Mouse (Mus musculus) neural tube, embryonic 11.5 days (tissue): ENCODE measurements around the gene Styx. TPM values are rescaled to one million over a fixed set of nuclear protein-coding genes. Genes with fewer than 3 reads are reported as not detected.
"Not testable (repeated sequence)": the region's sequence is repeated elsewhere in the genome, so short reads cannot be mapped to it uniquely, and the experiment has no call there.

Source experiments
- ATAC-seq: fragments of 200-750 bp; cut with Nextera tagmentation; 2 replicates; pipeline ENCODE4 v1.8.0; 2017; ENCODE audit warnings: moderate number of reproducible peaks, mild to moderate bottlenecking, moderate TSS enrichment, moderate library complexity; ENCODE audit not compliant: insufficient read depth, low FRiP score, low TSS enrichment
- DNase-seq: peaks from one replicate; pipeline ENCODE4 v3.0.0-alpha.2; 2015; ENCODE audit warnings: low spot score
- H3K27ac ChIP-seq: fragments of 300-500 bp; sonication (generic); 2 replicates; pipeline ENCODE4 v1.5.1; 2014; ENCODE audit warnings: low read depth, mild to moderate bottlenecking, low read length
- H3K27me3 ChIP-seq: fragments of 300-500 bp; sonication (generic); 2 replicates; pipeline ENCODE4 v1.6.1; 2014; ENCODE audit warnings: mild to moderate bottlenecking, low read length, mixed read lengths; ENCODE audit not compliant: control insufficient read depth, insufficient read depth
- H3K36me3 ChIP-seq: fragments of 300-500 bp; sonication (generic); 2 replicates; pipeline ENCODE4 v1.6.1; 2014; ENCODE audit warnings: mild to moderate bottlenecking, low read length, moderate library complexity, mixed read lengths; ENCODE audit not compliant: control insufficient read depth, insufficient read depth
- H3K4me1 ChIP-seq: fragments of 300-500 bp; sonication (generic); 2 replicates; pipeline ENCODE4 v1.6.1; 2014; ENCODE audit warnings: low read length, mixed read lengths; ENCODE audit not compliant: control insufficient read depth, insufficient read depth
- H3K4me2 ChIP-seq: fragments of 300-500 bp; sonication (generic); 2 replicates; pipeline ENCODE4 v1.6.1; 2014; ENCODE audit warnings: low read depth, mild to moderate bottlenecking, moderate library complexity
- H3K4me3 ChIP-seq: fragments of 300-500 bp; sonication (generic); 2 replicates; pipeline ENCODE4 v1.5.1; 2014; ENCODE audit warnings: low read depth, low read length
- H3K9ac ChIP-seq: fragments of 300-500 bp; sonication (generic); 2 replicates; pipeline ENCODE4 v1.6.1; 2014; ENCODE audit warnings: mild to moderate bottlenecking, low read length
- H3K9me3 ChIP-seq: fragments of 300-500 bp; sonication (generic); 2 replicates; pipeline ENCODE4 v1.6.1; 2016; ENCODE audit warnings: low read length; ENCODE audit not compliant: control insufficient read depth
- WGBS: fragments of 180-500 bp; shearing (Covaris S2); extraction: QIAGEN DNeasy Blood & Tissue Kit; methylation state at CpG from one replicate; pipeline ENCODE4 v1.1.7; 2014; 5-methylcytosine and 5-hydroxymethylcytosine counted together
- polyA plus RNA-seq: library from polyadenylated mRNA; unstranded; fragments of >200 nt; fragmentation: Nextera tagmentation; extraction: Ambion mirVana; gene quantifications from 2 replicates; pipeline ENCODE4 v1.2.1, GENCODE M21; 2014

The Styx gene
- polyA plus RNA-seq, 1 experiment from 2014 or later, result 35.6 TPM

DNA sequence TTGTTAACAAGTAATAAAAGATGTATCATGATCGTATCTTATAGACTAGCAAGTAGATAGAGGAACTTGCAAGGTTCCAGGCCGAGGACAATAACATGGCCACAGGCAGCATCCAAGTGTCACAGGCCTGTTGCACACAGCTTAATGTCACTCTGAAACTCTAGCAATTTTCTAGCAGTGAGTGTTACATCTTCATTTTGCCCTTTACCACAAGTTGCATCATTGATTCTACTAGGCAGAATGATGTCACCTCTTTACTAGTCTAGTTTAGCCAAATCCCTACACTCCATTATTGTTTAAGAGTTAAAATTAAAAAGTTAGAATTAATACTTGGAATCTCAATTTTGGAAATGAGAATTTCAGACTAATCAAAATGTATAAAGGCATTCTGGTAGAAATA lies 34.7 kb downstream of the Styx start:
- Histone ChIP-seq H3K27me3 (no peaks in the 10 kb centered on the region), H3K36me3 (no peaks in the 10 kb centered on the region; the same call in 1 of the 2 replicates), H3K9ac (no peak overlapping the region), H3K9me3 (no peaks in the 10 kb centered on the region), H3K4me2 (no peak overlapping the region), H3K4me3 (no peak overlapping the region), H3K27ac (no peak overlapping the region), H3K4me1 (peaks cover 9% of the 10 kb centered on the region)
- WGBS, result 93% methylated on average over 2 of the region's 2 CpGs
- ATAC-seq (no peak), DNase-seq (no peak)

DNA sequence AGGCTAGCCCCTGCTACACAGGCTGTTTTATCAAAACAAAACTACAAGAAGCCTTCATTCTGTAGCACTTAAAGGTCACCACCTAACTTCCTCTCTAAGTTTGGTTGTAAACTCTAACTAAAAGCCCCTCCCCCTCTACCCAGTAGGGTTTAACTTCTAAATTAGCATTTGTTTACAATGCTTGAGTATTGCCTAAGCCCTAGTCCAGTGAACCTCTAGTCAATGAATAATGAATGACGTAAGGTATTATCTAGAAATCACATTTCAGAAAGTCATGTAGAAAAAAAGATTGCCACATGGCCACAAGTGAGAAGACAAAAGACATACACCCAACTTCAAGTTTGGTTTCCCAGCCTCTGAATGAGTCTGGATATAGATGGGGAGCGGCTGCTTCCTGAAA lies 36.6 kb downstream of the Styx start:
- Histone ChIP-seq H3K36me3 (no peaks in the 10 kb centered on the region), H3K9ac (no peak overlapping the region), H3K27me3 (no peaks in the 10 kb centered on the region), H3K4me2 (peak overlapping the region; percentile 63), H3K27ac (no peak overlapping the region), H3K4me1 (peaks cover 9% of the 10 kb centered on the region), H3K4me3 (peak overlapping the region; percentile 70), H3K9me3 (no peaks in the 10 kb centered on the region)
- DNase-seq, result no peak
- no peak for ATAC-seq
- 20% methylated on average over 2 of the region's 2 CpGs for WGBS

DNA sequence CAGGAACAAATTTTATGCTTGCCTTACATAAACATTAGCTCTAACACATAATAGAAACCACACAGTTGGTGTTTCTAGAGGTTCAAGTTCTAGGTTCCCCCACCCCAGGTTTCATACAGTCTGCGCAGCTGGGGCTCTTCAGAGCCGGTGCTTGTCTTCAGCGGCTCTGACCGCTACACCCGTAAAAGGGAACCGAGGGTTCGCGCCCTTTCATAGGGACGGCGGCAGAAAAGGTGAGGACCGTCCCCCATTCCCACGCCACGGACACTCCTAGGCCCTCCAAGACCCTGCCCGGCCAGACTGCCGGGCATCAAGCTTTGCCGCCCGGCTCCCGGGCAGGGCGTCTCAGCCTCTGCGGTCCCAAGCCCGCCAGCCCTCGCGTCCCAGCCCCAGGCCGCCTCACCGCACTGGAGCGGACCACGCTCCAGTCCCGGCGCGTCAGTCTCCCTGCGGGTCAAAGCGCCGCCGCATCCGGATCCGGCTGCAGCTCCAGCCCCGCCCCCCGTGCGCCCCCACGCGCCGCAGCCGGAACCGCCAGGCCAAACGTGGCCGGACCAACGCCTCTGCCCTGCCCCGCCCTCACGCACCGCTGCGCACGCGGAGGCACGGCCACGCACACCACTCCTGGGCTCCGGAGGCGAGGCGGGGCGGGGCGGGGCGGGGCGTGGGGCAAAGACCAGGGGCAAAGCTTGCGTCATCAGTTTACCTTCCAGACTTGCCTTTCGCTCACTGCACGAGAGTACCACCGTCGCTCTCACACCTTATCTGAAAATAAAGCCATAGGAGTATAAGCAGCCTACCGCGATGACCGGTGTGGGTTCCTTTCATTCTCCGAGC lies 37.7 kb downstream of the Styx start:
- Histone ChIP-seq H3K27me3 (no peaks in the 10 kb centered on the region), H3K9ac (peak overlapping the region; percentile 74), H3K27ac (peak overlapping the region; percentile 7; the same call in 1 of the 2 replicates), H3K4me3 (peak overlapping the region; percentile 70), H3K9me3 (no peaks in the 10 kb centered on the region), H3K4me2 (peak overlapping the region; percentile 63), H3K36me3 (no peaks in the 10 kb centered on the region), H3K4me1 (peaks cover 9% of the 10 kb centered on the region)
- peak; percentile 97 for ATAC-seq
- WGBS, result under 1% methylated on average over 66 of the region's 71 CpGs
- DNase-seq, result peak; percentile 92

DNA sequence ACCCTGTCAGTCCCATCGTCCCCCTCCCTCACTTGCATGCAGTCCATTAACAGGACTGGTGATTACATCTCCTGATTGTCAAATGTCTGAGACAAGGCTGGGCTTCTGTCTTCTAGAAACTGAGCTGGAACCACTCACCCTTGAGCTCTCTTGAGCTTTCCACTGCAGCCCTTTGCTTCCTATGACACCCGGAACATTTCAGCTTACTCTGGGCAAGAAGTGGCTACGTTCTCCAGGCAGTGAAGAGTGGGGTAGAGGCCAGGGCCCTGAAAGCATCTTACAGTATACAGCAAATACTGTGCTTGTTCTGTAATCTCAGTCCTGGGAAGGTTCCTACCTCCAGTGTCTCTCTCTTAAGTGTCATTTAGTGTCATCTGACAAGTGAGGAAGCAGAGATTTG lies 38.3 kb downstream of the Styx start:
- ATAC-seq, result no peak

DNA sequence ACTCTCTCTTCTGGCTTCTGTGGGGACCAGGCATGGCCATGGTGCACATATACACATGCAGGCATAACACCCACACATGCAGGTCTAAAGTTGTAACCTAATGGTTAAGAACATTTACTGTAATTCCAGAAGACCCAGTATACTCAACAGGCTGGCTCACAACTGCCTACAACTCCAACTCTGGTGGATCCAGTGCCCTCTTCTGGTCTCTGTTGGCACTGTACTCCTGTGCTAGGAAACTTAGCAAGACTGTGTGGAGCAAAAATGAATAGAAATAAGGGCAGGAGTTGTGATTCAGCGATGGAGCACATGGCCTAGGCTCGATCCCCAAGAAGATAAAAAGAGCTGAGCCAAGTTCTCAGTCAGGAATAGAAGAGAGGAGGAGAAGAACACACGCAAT lies 48.9 kb downstream of the Styx start:
- whole genome bisulfite sequencing, result 75% methylated on average over 3 of the region's 3 CpGs
- no peaks in the 10 kb centered on the region for H3K4me1 ChIP-seq
- DNase-seq (no peak), ATAC-seq (no peak)
- H3K9ac ChIP-seq, result no peak overlapping the region
- no peak overlapping the region for H3K4me3 ChIP-seq
- H3K27me3 ChIP-seq, result no peaks in the 10 kb centered on the region
- H3K27ac ChIP-seq, result no peak overlapping the region
- no peak overlapping the region for H3K4me2 ChIP-seq
- H3K36me3 ChIP-seq, result no peaks in the 10 kb centered on the region
- H3K9me3 ChIP-seq, result no peaks in the 10 kb centered on the region

More for the DNA sequence above, 38.3 kb downstream of the Styx start:
- Histone ChIP-seq H3K4me2 (peak overlapping the region; percentile 63), H3K36me3 (no peaks in the 10 kb centered on the region), H3K4me1 (peaks cover 9% of the 10 kb centered on the region), H3K9ac (peak overlapping the region; percentile 74), H3K9me3 (no peaks in the 10 kb centered on the region), H3K4me3 (peak overlapping the region; percentile 70), H3K27me3 (no peaks in the 10 kb centered on the region), H3K27ac (peak overlapping the region; percentile 7; the same call in 1 of the 2 replicates)
- DNase-seq, result no peak
- WGBS, result 30% methylated on average over 3 of the region's 3 CpGs

DNA sequence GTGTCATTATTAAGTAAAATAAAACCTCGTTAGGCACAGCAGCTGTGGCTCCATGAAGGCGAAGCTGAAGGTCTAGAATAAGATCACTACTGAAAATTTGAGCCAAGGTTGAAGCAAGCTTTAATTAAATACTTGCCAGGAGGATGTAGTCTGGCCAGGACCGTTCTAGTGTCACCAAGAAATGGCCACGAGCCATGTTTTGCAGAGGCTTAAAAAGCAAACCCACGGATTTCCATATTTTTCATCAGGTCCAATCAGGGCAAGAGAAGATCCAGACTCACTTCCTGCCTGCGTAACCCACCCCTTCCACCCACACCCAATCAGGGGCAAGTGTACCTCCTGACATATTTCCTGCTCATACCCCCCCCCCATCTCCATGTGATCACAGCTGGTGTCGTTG lies 52.8 kb downstream of the Styx start:
- Histone ChIP-seq H3K4me3 (no peak overlapping the region), H3K9me3 (no peaks in the 10 kb centered on the region), H3K4me1 (no peaks in the 10 kb centered on the region), H3K27me3 (no peaks in the 10 kb centered on the region), H3K4me2 (no peak overlapping the region), H3K9ac (no peak overlapping the region), H3K36me3 (no peaks in the 10 kb centered on the region), H3K27ac (no peak overlapping the region)
- ATAC-seq (no peak), DNase-seq (no peak)
- WGBS, result 91% methylated on average over 7 of the region's 7 CpGs

DNA sequence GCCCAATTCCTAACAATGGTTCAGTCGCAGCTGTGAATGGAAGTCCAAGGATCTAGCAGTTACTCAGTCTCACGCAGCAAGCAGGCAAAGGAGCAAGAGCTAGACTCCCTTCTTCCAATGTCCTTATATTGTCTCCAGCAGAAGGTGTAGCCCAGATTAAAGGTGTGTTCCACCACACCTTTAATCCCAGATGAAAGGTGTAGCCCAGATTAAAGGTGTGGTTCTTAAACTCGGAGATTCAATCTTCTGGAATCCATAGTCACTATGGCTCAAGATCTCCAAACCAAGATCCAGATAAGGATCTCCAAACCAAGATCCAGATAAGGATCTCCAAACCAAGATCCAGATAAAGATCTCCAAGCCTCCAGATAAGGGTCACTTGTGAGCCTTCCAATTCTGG lies 53.9 kb downstream of the Styx start, which contains the start of gene Gnpnat1:
Gnpnat1 (minus strand) TSS at position 101 of the 400 bp plus-strand sequence.
- 84% methylated on average over 1 of the region's 3 CpGs for WGBS
- H3K27me3 ChIP-seq, H3K27ac ChIP-seq, H3K4me3 ChIP-seq, H3K9me3 ChIP-seq, H3K9ac ChIP-seq, ATAC-seq, H3K4me1 ChIP-seq, H3K36me3 ChIP-seq, DNase-seq, H3K4me2 ChIP-seq: not testable (repeated sequence)

DNA sequence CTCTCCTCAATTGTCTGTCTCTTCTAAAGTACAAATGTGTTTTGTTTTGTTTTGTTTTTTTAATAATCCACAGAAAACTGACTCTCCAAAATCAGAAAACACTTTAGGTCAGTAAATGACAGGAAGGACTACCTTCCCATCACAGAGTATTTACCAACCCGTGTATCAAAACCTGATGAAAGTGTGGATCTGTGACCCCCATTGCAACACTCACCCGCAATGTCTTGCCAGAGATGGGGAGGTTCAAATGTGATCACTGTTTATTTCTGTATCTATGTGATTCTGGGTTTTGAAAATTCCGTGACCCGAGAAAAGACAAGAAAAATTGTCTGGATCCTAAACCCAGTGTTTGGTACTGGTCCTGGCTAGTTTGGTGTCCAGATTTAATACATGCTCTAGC lies 65.4 kb downstream of the Styx start:
- no peak for ATAC-seq
- no peak overlapping the region for H3K9ac ChIP-seq

DNA sequence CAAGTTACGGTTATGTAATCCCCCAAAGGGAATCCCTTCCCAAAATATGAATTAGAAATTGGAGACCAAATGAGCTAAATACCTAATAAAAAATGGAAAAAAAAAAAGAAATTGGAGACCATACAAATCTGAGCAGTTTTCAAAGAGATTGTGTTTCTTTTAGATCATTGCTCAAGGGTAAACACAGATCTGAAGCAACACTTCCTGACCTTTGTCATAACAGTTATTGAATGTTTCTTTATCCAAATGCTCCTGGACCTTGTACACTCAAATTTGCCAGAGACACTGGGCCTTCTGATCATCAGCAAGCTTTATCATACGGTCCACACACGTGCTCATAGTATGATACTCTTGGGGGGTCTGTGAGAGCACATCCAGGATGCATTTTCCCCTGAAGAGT lies 67.7 kb downstream of the Styx start:
- ATAC-seq (no peak), DNase-seq (no peak)
- Histone ChIP-seq H3K4me1 (no peaks in the 10 kb centered on the region), H3K9me3 (no peaks in the 10 kb centered on the region), H3K27me3 (no peaks in the 10 kb centered on the region), H3K27ac (no peak overlapping the region), H3K36me3 (no peaks in the 10 kb centered on the region), H3K4me3 (no peak overlapping the region), H3K9ac (no peak overlapping the region), H3K4me2 (no peak overlapping the region)
- 95% methylated on average over 3 of the region's 3 CpGs for WGBS

More for the DNA sequence above, 65.4 kb downstream of the Styx start:
- DNase-seq, result no peak
- Histone ChIP-seq H3K4me1 (no peaks in the 10 kb centered on the region), H3K9me3 (no peaks in the 10 kb centered on the region), H3K27ac (no peak overlapping the region), H3K27me3 (no peaks in the 10 kb centered on the region), H3K4me2 (no peak overlapping the region), H3K36me3 (no peaks in the 10 kb centered on the region), H3K4me3 (no peak overlapping the region)
- 93% methylated on average over 4 of the region's 4 CpGs for WGBS
